Mouse (Mus musculus) adrenal gland, postnatal 10 days (tissue): ENCODE measurements at regions not wholly inside any gene's neighbourhood (a gene's known extent, or its start where the extent isn't known, plus 50 kb on each side); places are given as distances from the start of the nearest gene placed in this dataset.

Experiments
- DNase-seq: peaks from one replicate; pipeline ENCODE4 v3.0.0; 2021; ENCODE audit warnings: mixed read lengths

GRCm38 (mm10) chr13:60123964-60124363, 53.2 kb downstream of the Gas1 start:
- no peak for DNase-seq

GRCm38 (mm10) chr13:60123174-60123587, 54.0 kb downstream of the Gas1 start:
- DNase-seq, result no peak

- DNase-seq, result peak; percentile 12
Measured at GRCm38 (mm10) chr13:60122341-60123173, 54.6 kb downstream of the Gas1 start.

GRCm38 (mm10) chr13:60111465-60111864, 65.7 kb downstream of the Gas1 start:
- no peak for DNase-seq

GRCm38 (mm10) chr13:60110079-60110846, 66.9 kb downstream of the Gas1 start:
- peak; percentile 87 for DNase-seq

GRCm38 (mm10) chr13:60105286-60105685, 71.9 kb downstream of the Gas1 start:
- DNase-seq, result no peak

GRCm38 (mm10) chr13:60101651-60102050, 75.5 kb downstream of the Gas1 start:
- DNase-seq, result no peak

- no peak for DNase-seq
Measured at GRCm38 (mm10) chr13:60100130-60101112, 76.7 kb downstream of the Gas1 start.

- DNase-seq, result no peak
Measured at GRCm38 (mm10) chr13:60099469-60100129, 77.6 kb downstream of the Gas1 start.

- DNase-seq, result no peak
Measured at GRCm38 (mm10) chr13:60098394-60098793, 78.8 kb downstream of the Gas1 start.

- DNase-seq, result no peak
Measured at GRCm38 (mm10) chr13:60097776-60098175, 79.4 kb downstream of the Gas1 start.

GRCm38 (mm10) chr13:60086657-60087056, 90.5 kb downstream of the Gas1 start:
- DNase-seq, result no peak

- DNase-seq, result peak; percentile 30
Measured at GRCm38 (mm10) chr13:60084975-60085374, 92.2 kb downstream of the Gas1 start.

GRCm38 (mm10) chr13:60084290-60084689, 92.9 kb downstream of the Gas1 start:
- DNase-seq, result no peak

- DNase-seq, result no peak
Measured at GRCm38 (mm10) chr13:60080113-60080512, 97.1 kb downstream of the Gas1 start.

- no peak for DNase-seq
Measured at GRCm38 (mm10) chr13:60078331-60079050, 98.7 kb downstream of the Gas1 start.

GRCm38 (mm10) chr13:60076147-60076800, 100.9 kb downstream of the Gas1 start:
- DNase-seq, result no peak

- DNase-seq, result no peak
Measured at GRCm38 (mm10) chr13:60071595-60071994, 105.6 kb downstream of the Gas1 start.

- DNase-seq, result peak; percentile 45
Measured at GRCm38 (mm10) chr13:60069196-60069595, 108.0 kb downstream of the Gas1 start.

- no peak for DNase-seq
Measured at GRCm38 (mm10) chr13:60067325-60067724, 109.8 kb downstream of the Gas1 start.
